Mouse (Mus musculus): ENCODE results near the gene Gm19345.

Gene Gm19345

DNA sequence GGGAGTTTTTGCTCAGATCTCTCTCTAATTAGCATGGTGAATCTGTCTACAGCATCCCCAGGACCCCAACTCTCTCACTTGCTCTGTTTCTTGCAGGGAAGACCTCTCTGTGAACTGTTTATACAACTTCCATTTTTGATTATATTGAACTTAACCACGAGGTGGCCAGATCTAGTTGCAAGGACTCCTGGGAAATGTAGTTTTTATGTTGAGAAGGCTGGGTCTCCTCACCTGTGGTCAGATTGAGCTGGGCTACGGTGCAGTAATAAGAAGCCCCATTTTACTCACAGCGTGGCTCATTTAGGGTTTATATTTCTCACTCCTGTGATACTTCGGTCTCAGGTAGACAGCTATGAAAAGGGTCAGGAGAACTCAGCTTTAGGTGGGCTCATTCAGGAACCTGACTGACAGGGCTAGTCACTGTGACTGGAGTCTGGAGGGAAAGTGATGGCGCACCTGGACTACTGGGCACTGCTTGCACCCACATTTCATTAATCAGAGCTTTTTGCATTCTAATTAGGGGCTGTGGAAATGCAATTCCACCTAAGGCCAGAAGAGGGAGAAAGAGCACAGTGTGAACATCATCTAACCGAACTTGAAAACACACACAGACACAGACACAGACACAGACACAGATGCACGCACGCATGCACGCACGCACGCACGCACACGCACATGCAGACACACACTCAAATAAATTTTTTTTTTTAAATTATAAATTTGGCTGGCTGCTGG, 24.3 kb downstream of the Gm19345 start:
- peak in 1 of 2 experiments; percentile 39 for DNase-seq

- no peak for DNase-seq
Measured at GRCm38 (mm10) chr7:19876781-19877425, 25.1 kb downstream of the Gm19345 start.

GRCm38 (mm10) chr7:19880754-19881153, 29.0 kb downstream of the Gm19345 start:
- no peak for DNase-seq

- DNase-seq = no peak
Measured at GRCm38 (mm10) chr7:19887849-19888248, 36.0 kb downstream of the Gm19345 start, which contains the start of gene Ceacam19. TSS of gene Ceacam19 (minus strand) at chr7:19887965.

- DNase-seq = peak; percentile 60 to 66
Measured at GRCm38 (mm10) chr7:19889881-19890280, 38.1 kb downstream of the Gm19345 start.
